Mouse (Mus musculus): ENCODE results near the gene Rlbp1. TPM values are rescaled to one million over a fixed set of nuclear protein-coding genes. Genes with fewer than 3 reads are reported as not detected.

The Rlbp1 gene
- total and polyA plus RNA-seq, 3 experiments, result 0.12 to 0.17 TPM; not detected in 1

DNA sequence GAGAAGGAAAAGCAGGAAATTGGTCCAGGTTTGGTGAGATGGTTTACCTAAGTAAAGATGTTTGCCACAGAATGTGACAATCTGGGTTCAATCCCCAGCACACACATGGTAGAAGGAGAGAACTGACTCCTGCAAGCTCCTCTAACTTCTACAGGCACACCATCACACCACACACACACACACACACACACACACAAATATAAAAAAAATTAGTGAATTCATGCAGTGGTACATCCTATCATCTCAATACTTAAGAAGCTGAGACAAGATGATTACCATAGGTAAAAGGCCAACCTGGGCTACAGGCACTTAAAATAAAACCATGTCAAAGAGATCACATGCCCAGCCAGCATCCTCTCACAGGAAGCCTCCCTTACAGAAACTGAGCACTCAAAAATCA, 12.8 kb downstream of the Rlbp1 start:
- H3K27me3 ChIP-seq (ENCODE audit: control insufficient read depth in 1 of 2, insufficient read depth in 2 of 2, low read length in 2 of 2), result no peaks in the 10 kb centered on the region
- H3K4me3 ChIP-seq (ENCODE audit: control insufficient read depth in 1 of 2, insufficient read depth in 1 of 2, low read depth in 2 of 2, low read length in 2 of 2), result no peak overlapping the region
- H3K36me3 ChIP-seq (ENCODE audit: control insufficient read depth in 1 of 2, insufficient read depth in 2 of 2, low read length in 2 of 2), result peaks cover 0 to 9% of the 10 kb centered on the region in 2 experiments; a peak in 2 of 4 replicates
- no peaks in the 10 kb centered on the region for H3K79me2 ChIP-seq (ENCODE audit: control insufficient read depth, insufficient read depth, low read length, poor library complexity)
- H3K9ac ChIP-seq (ENCODE audit: control insufficient read depth, low read depth, low read length, poor library complexity, severe bottlenecking), result no peak overlapping the region
- H3K4me1 ChIP-seq (ENCODE audit: control insufficient read depth in 1 of 2, insufficient read depth in 2 of 2, low read length in 2 of 2), result peaks cover 2 to 26% of the 10 kb centered on the region in 2 experiments; a peak in 2 of 4 replicates
- H3K9me3 ChIP-seq (replicated peaks; ENCODE audit: insufficient read depth, low read length), result no peaks in the 10 kb centered on the region
- DNase-seq (ENCODE audit: low read depth, low spot score), result peak; percentile 44
- TF ChIP-seq ZNF384 (IDR thresholded peaks at IDR 0.05; ENCODE audit: low read depth, low read length) (peak; percentile 70), POLR2AphosphoS5 (IDR thresholded peaks at IDR 0.05; ENCODE audit: borderline replicate concordance, low read depth, low read length) (no peak), TBP (IDR thresholded peaks at IDR 0.05; ENCODE audit: low read depth, low read length) (peak; percentile 81)
- H3K27ac ChIP-seq (ENCODE audit: control insufficient read depth, low read depth, low read length), result no peak overlapping the region

DNA sequence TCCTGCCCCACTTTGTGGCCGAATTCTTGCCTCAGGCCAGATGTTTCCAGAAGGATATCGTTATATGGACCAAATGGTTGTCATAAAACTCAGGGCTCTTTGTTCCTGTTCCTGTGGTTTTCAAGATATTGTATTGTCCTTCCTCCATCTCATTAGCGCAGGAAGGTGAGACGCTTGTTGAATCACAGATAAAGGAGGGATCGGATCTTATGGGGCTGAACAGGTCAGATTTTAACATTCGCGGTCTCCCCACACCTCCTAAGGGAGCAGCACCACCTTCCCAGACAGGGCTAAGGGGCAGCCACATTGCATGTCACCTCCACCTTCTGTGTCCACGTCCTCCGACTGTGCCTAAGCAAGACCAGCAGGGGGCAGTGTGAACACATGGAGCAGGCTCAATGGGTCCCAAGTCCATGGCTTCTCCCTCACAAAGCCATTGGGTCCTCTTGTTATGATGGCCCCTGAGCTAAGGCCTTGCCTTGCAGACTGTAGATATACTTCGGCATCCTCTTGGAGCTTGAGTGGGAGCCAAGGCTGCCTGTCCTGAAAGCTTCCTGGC, 15.4 kb downstream of the Rlbp1 start:
- Histone ChIP-seq H3K36me3 (ENCODE audit: control insufficient read depth in 1 of 2, insufficient read depth in 2 of 2, low read length in 2 of 2) (peaks cover 0 to 6% of the 10 kb centered on the region in 2 experiments; a peak in 2 of 4 replicates), H3K4me3 (ENCODE audit: control insufficient read depth in 1 of 2, insufficient read depth in 1 of 2, low read depth in 2 of 2, low read length in 2 of 2) (no peak overlapping the region), H3K79me2 (ENCODE audit: control insufficient read depth, insufficient read depth, low read length, poor library complexity) (no peaks in the 10 kb centered on the region), H3K27me3 (ENCODE audit: control insufficient read depth in 1 of 2, insufficient read depth in 2 of 2, low read length in 2 of 2) (no peaks in the 10 kb centered on the region), H3K9me3 (replicated peaks; ENCODE audit: insufficient read depth, low read length) (no peaks in the 10 kb centered on the region), H3K27ac (ENCODE audit: control insufficient read depth, low read depth, low read length) (no peak overlapping the region), H3K9ac (ENCODE audit: control insufficient read depth, low read depth, low read length, poor library complexity, severe bottlenecking) (no peak overlapping the region), H3K4me1 (ENCODE audit: control insufficient read depth in 1 of 2, insufficient read depth in 2 of 2, low read length in 2 of 2) (peaks cover 0 to 17% of the 10 kb centered on the region in 2 experiments; a peak in 2 of 4 replicates)
- DNase-seq (ENCODE audit: low read depth, low spot score), result peak; percentile 85
- TF ChIP-seq CHD1 (IDR thresholded peaks at IDR 0.05; ENCODE audit: low read depth, low read length) (no peak), MXI1 (IDR thresholded peaks at IDR 0.05; ENCODE audit: low read depth, low read length) (no peak), EP300 (IDR thresholded peaks at IDR 0.05; ENCODE audit: low read depth in 1 of 2, low read length in 2 of 2) (no peak), MYB (IDR thresholded peaks at IDR 0.05; ENCODE audit: low read depth, low read length) (no peak), ZKSCAN1 (IDR thresholded peaks at IDR 0.05; ENCODE audit: low read depth, low read length) (no peak), GATA1 (IDR thresholded peaks at IDR 0.05; ENCODE audit: low read depth, low read length) (no peak), BHLHE40 (IDR thresholded peaks at IDR 0.05; ENCODE audit: borderline replicate concordance, low read depth, low read length) (0 out of 2 replicates have a peak, but pooled peaks have one; percentile 26), GABPA (IDR thresholded peaks at IDR 0.05; ENCODE audit: low read depth, low read length) (no peak), HCFC1 (IDR thresholded peaks at IDR 0.05; ENCODE audit: low read depth, low read length) (no peak), MEF2A (IDR thresholded peaks at IDR 0.05; ENCODE audit: extremely low read depth, insufficient replicate concordance, low read depth, low read length, poor library complexity, severe bottlenecking) (no peak), ZC3H11A (IDR thresholded peaks at IDR 0.05; ENCODE audit: low read depth, low read length) (peak; percentile 79), CTCF (IDR thresholded peaks at IDR 0.05 in 2 of 3, conservative IDR thresholded peaks at IDR 0.05 in 1 of 3; ENCODE audit: control insufficient read depth in 1 of 3, insufficient read depth in 1 of 3, low read depth in 2 of 3, low read length in 3 of 3, poor library complexity in 1 of 3, severe bottlenecking in 1 of 3) (peak; percentile 95 to 99 (median 96)), SIN3A (IDR thresholded peaks at IDR 0.05; ENCODE audit: low read length) (no peak), TCF12 (IDR thresholded peaks at IDR 0.05; ENCODE audit: low read depth, low read length) (no peak), MAX (IDR thresholded peaks at IDR 0.05; ENCODE audit: low read length) (no peak), CHD2 (IDR thresholded peaks at IDR 0.05; ENCODE audit: low read length) (no peak), TBP (IDR thresholded peaks at IDR 0.05; ENCODE audit: low read depth, low read length) (no peak), TAL1 (IDR thresholded peaks at IDR 0.05; ENCODE audit: low read length) (no peak), UBTF (IDR thresholded peaks at IDR 0.05; ENCODE audit: borderline replicate concordance, insufficient read depth, low read depth, low read length) (no peak), KAT2A (conservative IDR thresholded peaks at IDR 0.05; ENCODE audit: low read depth, low read length) (no peak), ZMIZ1 (IDR thresholded peaks at IDR 0.05; ENCODE audit: low read depth, low read length) (no peak), JUND (IDR thresholded peaks at IDR 0.05; ENCODE audit: low read depth, low read length) (no peak), RCOR1 (IDR thresholded peaks at IDR 0.05; ENCODE audit: low read depth, low read length) (no peak), ETS1 (IDR thresholded peaks at IDR 0.05; ENCODE audit: low read depth, low read length) (no peak), USF1 (IDR thresholded peaks at IDR 0.05; ENCODE audit: low read depth, low read length) (no peak), MAFK (IDR thresholded peaks at IDR 0.05; ENCODE audit: borderline replicate concordance, low read depth, low read length) (no peak), POLR2AphosphoS5 (IDR thresholded peaks at IDR 0.05; ENCODE audit: borderline replicate concordance, low read depth, low read length) (no peak), RAD21 (IDR thresholded peaks at IDR 0.05; ENCODE audit: low read depth, low read length) (peak; percentile 93), NELFE (IDR thresholded peaks at IDR 0.05; ENCODE audit: low read depth, low read length) (0 out of 2 replicates have a peak, but pooled peaks have one; percentile 19), NRF1 (IDR thresholded peaks at IDR 0.05; ENCODE audit: insufficient read depth, low read depth, low read length, poor library complexity, severe bottlenecking) (no peak)
